Mouse (Mus musculus) kidney, postnatal 0 days (tissue): Measurements from ENCODE around the gene Arsk. TPM values are rescaled to one million over a fixed set of nuclear protein-coding genes. Genes with fewer than 3 reads are reported as not detected.

Experiments
- ATAC-seq: fragments of 200-750 bp; cut with Nextera tagmentation; replicated peaks from 2 replicates; pipeline ENCODE4 v1.8.0; 2017; ENCODE audit warnings: low read depth, moderate number of reproducible peaks, moderate TSS enrichment, moderate library complexity; ENCODE audit not compliant: low FRiP score
- DNase-seq: peaks from one replicate; pipeline ENCODE4 v3.0.0-alpha.2; 2016; ENCODE audit warnings: low spot score
- H3K27ac ChIP-seq: fragments of 300-500 bp; sonication (generic); 2 replicates; pipeline ENCODE4 v1.5.1; 2014; ENCODE audit warnings: mild to moderate bottlenecking
- H3K27me3 ChIP-seq: fragments of 300-500 bp; sonication (generic); 2 replicates; pipeline ENCODE4 v1.6.1; 2014; ENCODE audit warnings: low read length, mixed read lengths; ENCODE audit not compliant: insufficient read depth
- H3K36me3 ChIP-seq: fragments of 300-500 bp; sonication (generic); 2 replicates; pipeline ENCODE4 v1.6.1; 2014; ENCODE audit warnings: low read length, mixed read lengths; ENCODE audit not compliant: insufficient read depth
- H3K4me1 ChIP-seq: fragments of 300-500 bp; sonication (generic); replicated peaks from 2 replicates; pipeline ENCODE4 v1.6.1; 2014; ENCODE audit warnings: antibody characterized with exemption, low read length, mixed read lengths; ENCODE audit not compliant: insufficient read depth
- H3K4me2 ChIP-seq: fragments of 300-500 bp; sonication (generic); 2 replicates; pipeline ENCODE4 v1.6.1; 2014; ENCODE audit warnings: mild to moderate bottlenecking, low read length, moderate library complexity, mixed read lengths
- H3K4me3 ChIP-seq: fragments of 300-500 bp; sonication (generic); replicated peaks from 2 replicates; pipeline ENCODE4 v1.5.1; 2014; ENCODE audit warnings: low read depth, low read length
- H3K9ac ChIP-seq: fragments of 300-500 bp; sonication (generic); 2 replicates; pipeline ENCODE4 v1.6.1; 2014; ENCODE audit warnings: low read depth, low read length
- H3K9me3 ChIP-seq: fragments of 300-500 bp; sonication (generic); replicated peaks from 2 replicates; pipeline ENCODE4 v1.6.1; 2016; ENCODE audit warnings: low read length, inconsistent platforms, mixed read lengths
- CTCF ChIP-seq: IDR thresholded peaks from 2 replicates; pipeline ENCODE4 v1.5.1; 2016; ENCODE audit warnings: antibody characterized with exemption, low read depth, mild to moderate bottlenecking, moderate library complexity
- WGBS: fragments of 180-500 bp; shearing (Covaris S2); extraction: QIAGEN DNeasy Blood & Tissue Kit; methylation state at CpG from one replicate; pipeline ENCODE4 v1.1.7; 2014; 5-methylcytosine and 5-hydroxymethylcytosine counted together
- polyA plus RNA-seq: library from polyadenylated mRNA; unstranded; fragments of >200 nt; fragmentation: Nextera tagmentation; extraction: Ambion mirVana; gene quantifications from 2 replicates; pipeline ENCODE4 v1.2.1, GENCODE M21; 2015

Arsk gene
- polyA plus RNA-seq, 1 experiment from 2014 or later: 12.1 TPM

DNA sequence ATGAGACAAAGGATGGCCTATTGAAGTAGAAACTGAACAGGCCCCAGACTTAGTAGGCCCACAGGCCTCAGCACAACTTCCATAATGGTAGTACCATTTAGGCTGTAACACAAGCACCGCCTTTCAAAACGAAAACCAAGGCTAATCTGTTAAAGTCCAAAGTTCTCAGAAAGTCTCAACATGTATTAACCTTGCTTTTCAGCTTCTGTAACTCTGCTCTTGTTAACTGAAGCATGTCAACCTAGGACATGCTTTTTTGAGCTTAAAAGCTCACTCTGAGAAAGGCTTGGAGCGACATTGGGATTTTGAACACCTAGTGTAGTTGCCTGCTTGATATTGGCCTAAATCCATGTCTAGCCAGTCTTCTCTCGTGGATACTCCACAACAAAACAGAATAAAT is 38.9 kb downstream of the Arsk start:
- ATAC-seq: no peak
- H3K36me3 ChIP-seq: 0 out of 2 replicates have a peak, but pooled peaks cover 3% of the 10 kb centered on the region
- DNase-seq: peak; percentile 11
- peaks cover 8% of the 10 kb centered on the region; the same call in 1 of the 2 replicates for H3K27me3 ChIP-seq
- no peak for TF ChIP-seq CTCF
- 71% methylated on average over 4 of the region's 4 CpGs for WGBS
- 0 out of 2 replicates have a peak, but pooled peaks cover 12% of the 10 kb centered on the region for H3K4me1 ChIP-seq
- H3K27ac ChIP-seq: no peak overlapping the region
- H3K4me3 ChIP-seq: no peak overlapping the region
- no peaks in the 10 kb centered on the region for H3K9me3 ChIP-seq
- no peak overlapping the region for H3K9ac ChIP-seq
- H3K4me2 ChIP-seq: no peak overlapping the region

GRCm38 (mm10) chr13:76057267-76058069 is 41.0 kb downstream of the Arsk start:
- no peak for DNase-seq
- H3K4me3 ChIP-seq: no peak overlapping the region
- WGBS: 62% methylated on average over 10 of the region's 10 CpGs
- no peak for ATAC-seq
- 0 out of 2 replicates have a peak, but pooled peaks cover 12% of the 10 kb centered on the region for H3K4me1 ChIP-seq
- H3K9me3 ChIP-seq: no peaks in the 10 kb centered on the region
- no peak overlapping the region for H3K9ac ChIP-seq
- H3K4me2 ChIP-seq: no peak overlapping the region
- TF ChIP-seq CTCF: no peak
- H3K27ac ChIP-seq: no peak overlapping the region
- H3K27me3 ChIP-seq: peaks cover 14% of the 10 kb centered on the region
- H3K36me3 ChIP-seq: 0 out of 2 replicates have a peak, but pooled peaks cover 3% of the 10 kb centered on the region

- no peak for DNase-seq
- H3K4me3 ChIP-seq: peak within 1 kb of the TSS; percentile 48
- 16% methylated on average over 10 of the region's 10 CpGs for WGBS
- 0 out of 2 replicates have a peak, but pooled peaks cover 12% of the 10 kb centered on the region for H3K4me1 ChIP-seq
- H3K9ac ChIP-seq: peak within 1 kb of the TSS; percentile 25; the same call in 1 of the 2 replicates
- no peaks in the 10 kb centered on the region for H3K9me3 ChIP-seq
- no peaks in the 10 kb centered on the region for H3K36me3 ChIP-seq
- no peak within 1 kb of the TSS for H3K27ac ChIP-seq
- no peak for ATAC-seq
- peak within 1 kb of the TSS; percentile 92 for H3K4me2 ChIP-seq
- no peak for TF ChIP-seq CTCF
- H3K27me3 ChIP-seq: peaks cover 14% of the 10 kb centered on the region
Measured at GRCm38 (mm10) chr13:76056896-76057266, 41.6 kb downstream of the Arsk start, which contains the start of gene Gpr150. Gpr150 (minus strand) TSS chr13:76056996.

GRCm38 (mm10) chr13:76056261-76056724 is 42.2 kb downstream of the Arsk start:
- TF ChIP-seq CTCF: peak; percentile 61
- WGBS: 0% methylated on average over 34 of the region's 34 CpGs
- H3K27me3 ChIP-seq: peaks cover 14% of the 10 kb centered on the region
- H3K9ac ChIP-seq: peak overlapping the region; percentile 25; the same call in 1 of the 2 replicates
- ATAC-seq (peak; percentile 89), DNase-seq (peak; percentile 62)
- peak overlapping the region; percentile 48 for H3K4me3 ChIP-seq
- H3K4me2 ChIP-seq: peak overlapping the region; percentile 92
- no peaks in the 10 kb centered on the region for H3K9me3 ChIP-seq
- H3K27ac ChIP-seq: no peak overlapping the region
- no peaks in the 10 kb centered on the region for H3K36me3 ChIP-seq
- 0 out of 2 replicates have a peak, but pooled peaks cover 12% of the 10 kb centered on the region for H3K4me1 ChIP-seq

GRCm38 (mm10) chr13:76055391-76056232 is 42.8 kb downstream of the Arsk start:
- 0 out of 2 replicates have a peak, but pooled peaks cover 12% of the 10 kb centered on the region for H3K4me1 ChIP-seq
- no peak overlapping the region for H3K27ac ChIP-seq
- peak overlapping the region; percentile 25; the same call in 1 of the 2 replicates for H3K9ac ChIP-seq
- H3K9me3 ChIP-seq: no peaks in the 10 kb centered on the region
- 2% methylated on average over 57 of the region's 59 CpGs for WGBS
- H3K36me3 ChIP-seq: no peaks in the 10 kb centered on the region
- peaks cover 14% of the 10 kb centered on the region for H3K27me3 ChIP-seq
- ATAC-seq: peak; percentile 56; the same call in 1 of the 2 replicates
- peak; percentile 62 for DNase-seq
- H3K4me3 ChIP-seq: peak overlapping the region; percentile 48
- peak overlapping the region; percentile 92 for H3K4me2 ChIP-seq
- TF ChIP-seq CTCF: no peak

- Histone ChIP-seq H3K36me3 (no peaks in the 10 kb centered on the region), H3K9ac (no peak overlapping the region), H3K9me3 (no peaks in the 10 kb centered on the region), H3K4me3 (no peak overlapping the region), H3K4me1 (no peaks in the 10 kb centered on the region), H3K27ac (no peak overlapping the region), H3K27me3 (no peaks in the 10 kb centered on the region), H3K4me2 (no peak overlapping the region)
- ATAC-seq: no peak
- no peak for TF ChIP-seq CTCF
- DNase-seq: no peak
Measured at GRCm38 (mm10) chr13:76044971-76045370, 53.5 kb downstream of the Arsk start.
